Mouse (Mus musculus) hindbrain, embryonic 14.5 days (tissue): ENCODE measurements at regions not wholly inside any gene's neighbourhood (a gene's known extent, or its start where the extent isn't known, plus 50 kb on each side); places are given as distances from the start of the nearest gene placed in this dataset.

Source experiments
- ATAC-seq: fragments of 200-750 bp; cut with Nextera tagmentation; 2 replicates; pipeline ENCODE4 v1.8.0; 2017; ENCODE audit warnings: moderate number of reproducible peaks, mild to moderate bottlenecking, moderate TSS enrichment, moderate library complexity; ENCODE audit not compliant: low FRiP score
- DNase-seq: peaks from one replicate; pipeline ENCODE4 v3.0.0-alpha.2; 2015; ENCODE audit warnings: low spot score
- H3K27ac ChIP-seq: fragments of 300-500 bp; sonication (generic); 2 replicates; pipeline ENCODE4 v1.5.1; 2014; ENCODE audit warnings: mild to moderate bottlenecking, moderate library complexity
- H3K27me3 ChIP-seq: fragments of 300-500 bp; sonication (generic); 2 replicates; pipeline ENCODE4 v1.6.1; 2014; ENCODE audit warnings: mild to moderate bottlenecking, low read length, mixed read lengths; ENCODE audit not compliant: control insufficient read depth, insufficient read depth
- H3K36me3 ChIP-seq: fragments of 300-500 bp; sonication (generic); replicated peaks from 2 replicates; pipeline ENCODE4 v1.6.1; 2014; ENCODE audit not compliant: control insufficient read depth, insufficient read depth
- H3K4me1 ChIP-seq: fragments of 300-500 bp; sonication (generic); replicated peaks from 2 replicates; pipeline ENCODE4 v1.6.1; 2014; ENCODE audit warnings: antibody characterized with exemption, low read length, mixed read lengths; ENCODE audit not compliant: control insufficient read depth, insufficient read depth
- H3K4me2 ChIP-seq: fragments of 300-500 bp; sonication (generic); replicated peaks from 2 replicates; pipeline ENCODE4 v1.6.1; 2014; ENCODE audit warnings: mild to moderate bottlenecking, moderate library complexity
- H3K4me3 ChIP-seq: fragments of 300-500 bp; sonication (generic); replicated peaks from 2 replicates; pipeline ENCODE4 v1.5.1; 2014; ENCODE audit warnings: mild to moderate bottlenecking, low read length
- H3K9ac ChIP-seq: fragments of 300-500 bp; sonication (generic); 2 replicates; pipeline ENCODE4 v1.6.1; 2014
- H3K9me3 ChIP-seq: fragments of 300-500 bp; sonication (generic); 2 replicates; pipeline ENCODE4 v1.6.1; 2016; ENCODE audit warnings: low read length; ENCODE audit not compliant: control insufficient read depth
- WGBS: fragments of 180-500 bp; shearing (Covaris S2); extraction: QIAGEN DNeasy Blood & Tissue Kit; methylation state at CpG from one replicate; pipeline ENCODE4 v1.1.7; 2014; 5-methylcytosine and 5-hydroxymethylcytosine counted together

DNA sequence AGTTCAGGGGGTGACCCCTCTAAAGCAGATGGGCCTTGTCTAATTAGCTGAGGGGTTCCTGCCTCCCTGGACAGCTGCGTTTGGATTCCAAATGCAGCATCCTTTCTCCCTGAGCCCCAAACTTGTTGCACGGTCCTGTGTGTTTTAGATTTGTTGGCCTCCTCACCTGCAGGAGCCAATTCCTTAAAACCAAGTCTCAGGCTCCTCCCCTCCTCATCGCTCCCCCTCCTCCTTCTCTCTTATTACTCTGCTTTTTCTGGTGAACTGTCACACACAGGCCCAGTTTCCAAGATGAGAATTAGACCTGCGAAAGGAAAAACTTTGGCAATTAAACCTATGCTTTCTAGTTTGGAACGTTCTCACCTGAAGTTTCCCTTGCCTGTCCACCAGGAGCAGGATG is 106.3 kb downstream of the Ppp4r2 start:
- Histone ChIP-seq H3K4me3 (no peak overlapping the region), H3K4me2 (no peak overlapping the region), H3K4me1 (no peaks in the 10 kb centered on the region), H3K36me3 (no peaks in the 10 kb centered on the region), H3K9ac (no peak overlapping the region), H3K9me3 (no peaks in the 10 kb centered on the region), H3K27ac (no peak overlapping the region), H3K27me3 (no peaks in the 10 kb centered on the region)
- WGBS = 85% methylated on average over 5 of the region's 5 CpGs
- ATAC-seq = no peak
- DNase-seq = no peak

- H3K4me1 ChIP-seq = no peaks in the 10 kb centered on the region
- ATAC-seq = no peak
- no peak overlapping the region for H3K4me2 ChIP-seq
- no peak overlapping the region for H3K4me3 ChIP-seq
- H3K27me3 ChIP-seq = no peaks in the 10 kb centered on the region
- no peak overlapping the region for H3K27ac ChIP-seq
- H3K9ac ChIP-seq = no peak overlapping the region
- H3K9me3 ChIP-seq = no peaks in the 10 kb centered on the region
- no peaks in the 10 kb centered on the region for H3K36me3 ChIP-seq
- WGBS = 86% methylated on average over 2 of the region's 2 CpGs
- DNase-seq = no peak
Measured at GRCm38 (mm10) chr6:100941686-100942085, 108.3 kb downstream of the Ppp4r2 start.

DNA sequence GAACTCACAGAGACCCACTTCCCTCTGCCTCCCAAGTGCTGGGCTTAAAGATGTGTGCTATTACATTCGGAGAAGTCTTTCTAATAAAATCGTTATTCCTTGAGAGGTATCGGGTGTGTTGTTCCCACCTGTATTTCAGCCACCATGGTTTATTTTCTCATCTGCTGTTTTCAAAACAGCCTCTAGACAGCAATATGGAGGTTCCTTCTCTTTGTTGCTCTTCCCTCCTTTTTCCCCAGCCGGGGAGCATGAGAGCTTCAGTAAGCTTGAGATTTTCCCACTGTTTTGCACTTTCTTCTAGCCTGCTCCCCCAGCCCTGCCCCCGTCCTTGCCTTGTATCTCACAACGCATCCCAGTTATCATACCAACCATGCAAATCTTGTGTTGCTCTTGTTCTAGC is 109.5 kb downstream of the Ppp4r2 start:
- H3K9me3 ChIP-seq = no peaks in the 10 kb centered on the region
- H3K36me3 ChIP-seq = no peaks in the 10 kb centered on the region
- DNase-seq (no peak), ATAC-seq (no peak)
- no peak overlapping the region for H3K4me2 ChIP-seq
- H3K4me1 ChIP-seq = no peaks in the 10 kb centered on the region
- H3K4me3 ChIP-seq = no peak overlapping the region
- 87% methylated on average over 6 of the region's 6 CpGs for WGBS
- no peak overlapping the region for H3K27ac ChIP-seq
- H3K9ac ChIP-seq = no peak overlapping the region
- H3K27me3 ChIP-seq = no peaks in the 10 kb centered on the region

- Histone ChIP-seq H3K4me3 (no peak overlapping the region), H3K27me3 (no peaks in the 10 kb centered on the region), H3K27ac (no peak overlapping the region), H3K9ac (no peak overlapping the region), H3K9me3 (no peaks in the 10 kb centered on the region), H3K4me2 (no peak overlapping the region), H3K4me1 (no peaks in the 10 kb centered on the region), H3K36me3 (no peaks in the 10 kb centered on the region)
- WGBS = 60% methylated on average over 2 of the region's 2 CpGs
- DNase-seq = no peak
- no peak for ATAC-seq
Measured at GRCm38 (mm10) chr6:100945796-100946195, 112.4 kb downstream of the Ppp4r2 start.

DNA sequence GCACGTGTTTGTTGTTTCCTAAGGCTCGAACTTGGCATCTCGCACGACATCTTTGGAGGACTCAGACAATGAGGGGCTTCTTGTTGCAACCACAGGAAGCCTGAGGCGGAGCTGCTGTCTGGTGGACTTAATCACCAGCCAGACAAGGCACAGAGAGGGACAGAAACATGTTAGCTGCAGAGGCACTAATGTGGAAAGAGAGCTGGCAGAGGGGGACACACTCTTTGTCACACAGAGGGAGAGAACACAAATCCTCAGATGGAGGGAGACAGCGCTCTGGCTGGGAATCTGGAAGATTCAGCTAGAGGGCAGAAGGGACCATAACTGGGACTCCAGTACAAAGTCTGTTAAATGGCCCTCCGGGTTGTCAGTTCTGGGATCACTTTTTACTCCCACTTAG is 114.9 kb downstream of the Ppp4r2 start:
- Histone ChIP-seq H3K27ac (no peak overlapping the region), H3K36me3 (no peaks in the 10 kb centered on the region), H3K27me3 (no peaks in the 10 kb centered on the region), H3K9me3 (no peaks in the 10 kb centered on the region), H3K9ac (no peak overlapping the region), H3K4me1 (no peaks in the 10 kb centered on the region), H3K4me2 (no peak overlapping the region), H3K4me3 (no peak overlapping the region)
- 50% methylated on average over 7 of the region's 7 CpGs for WGBS
- ATAC-seq = no peak
- DNase-seq = no peak

DNA sequence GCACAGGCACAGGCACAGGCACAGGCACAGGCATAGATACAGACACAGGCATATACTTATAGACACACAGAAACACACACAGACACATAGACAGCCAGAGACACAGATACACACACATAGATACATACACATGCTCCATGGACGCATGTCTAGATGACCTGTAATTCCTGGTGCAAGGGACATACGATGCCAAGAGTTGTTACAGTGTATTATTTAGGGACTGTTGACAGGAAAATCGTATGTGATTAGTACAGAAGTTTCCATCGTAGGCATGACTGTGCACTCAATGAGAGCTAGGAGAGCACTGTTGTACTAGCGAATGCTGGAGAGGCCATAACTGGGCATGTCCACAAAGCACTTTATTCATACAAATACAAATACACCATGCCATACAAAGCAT is 118.2 kb downstream of the Ppp4r2 start:
- no peak for DNase-seq
- Histone ChIP-seq H3K9me3 (no peaks in the 10 kb centered on the region), H3K36me3 (no peaks in the 10 kb centered on the region), H3K4me3 (no peak overlapping the region), H3K9ac (no peak overlapping the region), H3K27me3 (no peaks in the 10 kb centered on the region), H3K4me1 (no peaks in the 10 kb centered on the region), H3K27ac (no peak overlapping the region), H3K4me2 (no peak overlapping the region)
- no peak for ATAC-seq
- WGBS = 91% methylated on average over 5 of the region's 5 CpGs

DNA sequence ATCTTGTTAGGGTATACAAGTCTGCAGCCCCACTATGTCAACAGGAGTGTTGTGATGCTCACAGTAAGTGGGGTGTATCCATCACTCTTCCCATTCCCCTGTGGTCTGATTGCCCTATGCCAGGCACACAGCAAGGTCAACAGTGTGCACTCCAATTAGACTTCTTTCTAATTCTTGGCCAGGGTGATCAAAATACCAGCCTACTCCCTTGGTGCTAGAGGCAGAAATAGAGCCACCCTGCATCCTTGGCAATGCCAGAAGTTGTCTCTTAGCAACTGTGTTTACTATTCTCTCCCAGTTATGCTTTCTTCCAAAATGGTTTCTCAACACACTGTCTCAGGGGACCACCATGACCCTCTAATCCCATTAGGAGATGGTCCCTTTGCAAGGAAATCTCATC is 119.0 kb downstream of the Ppp4r2 start:
- Histone ChIP-seq H3K9me3 (no peaks in the 10 kb centered on the region), H3K27me3 (no peaks in the 10 kb centered on the region), H3K4me3 (no peak overlapping the region), H3K36me3 (no peaks in the 10 kb centered on the region), H3K27ac (no peak overlapping the region), H3K9ac (no peak overlapping the region), H3K4me1 (no peaks in the 10 kb centered on the region), H3K4me2 (no peak overlapping the region)
- ATAC-seq (peak; percentile 62; the same call in 1 of the 2 replicates), DNase-seq (no peak)

GRCm38 (mm10) chr6:100954563-100954962 is 121.1 kb downstream of the Ppp4r2 start:
- no peak overlapping the region for H3K4me2 ChIP-seq
- H3K4me3 ChIP-seq = no peak overlapping the region
- no peak for DNase-seq
- no peaks in the 10 kb centered on the region for H3K9me3 ChIP-seq
- ATAC-seq = no peak
- no peak overlapping the region for H3K9ac ChIP-seq
- WGBS = 85% methylated on average over 10 of the region's 10 CpGs
- H3K27me3 ChIP-seq = no peaks in the 10 kb centered on the region
- no peaks in the 10 kb centered on the region for H3K36me3 ChIP-seq
- H3K27ac ChIP-seq = no peak overlapping the region
- no peaks in the 10 kb centered on the region for H3K4me1 ChIP-seq

GRCm38 (mm10) chr6:100966481-100966880 is 133.1 kb downstream of the Ppp4r2 start:
- 89% methylated on average over 5 of the region's 5 CpGs for WGBS

GRCm38 (mm10) chr6:100968080-100968856 is 134.8 kb downstream of the Ppp4r2 start:
- Histone ChIP-seq H3K9ac (no peak overlapping the region), H3K4me1 (peaks cover 15% of the 10 kb centered on the region), H3K27me3 (no peaks in the 10 kb centered on the region), H3K4me2 (no peak overlapping the region), H3K36me3 (no peaks in the 10 kb centered on the region), H3K27ac (no peak overlapping the region), H3K9me3 (no peaks in the 10 kb centered on the region), H3K4me3 (no peak overlapping the region)
- ATAC-seq (no peak), DNase-seq (no peak)
- WGBS = 81% methylated on average over 12 of the region's 12 CpGs

More at GRCm38 (mm10) chr6:100966481-100966880, 133.1 kb downstream of the Ppp4r2 start:
- ATAC-seq (no peak), DNase-seq (no peak)
- Histone ChIP-seq H3K27me3 (no peaks in the 10 kb centered on the region; the same call in 1 of the 2 replicates), H3K4me1 (peaks cover 11% of the 10 kb centered on the region), H3K27ac (no peak overlapping the region), H3K4me3 (no peak overlapping the region), H3K9me3 (no peaks in the 10 kb centered on the region), H3K36me3 (no peaks in the 10 kb centered on the region), H3K9ac (no peak overlapping the region), H3K4me2 (no peak overlapping the region)
